Mouse (Mus musculus) MEL (cell line): ENCODE data around the gene Muc13. TPM values are rescaled to one million over a fixed set of nuclear protein-coding genes. Genes with fewer than 3 reads are reported as not detected.

Experiments
- DNase-seq: peaks from one replicate; pipeline ENCODE4 v3.0.0; 2011; ENCODE audit warnings: low read depth, low spot score
- H3K27ac ChIP-seq: 2 replicates; pipeline ENCODE4 v1.5.1; 2012; ENCODE audit warnings: low read depth, mild to moderate bottlenecking, control low read depth, low read length, moderate library complexity; ENCODE audit not compliant: control insufficient read depth
- H3K27me3 ChIP-seq, 2 experiments: fragments of 150-350 bp in 1 of 2; sonication (generic) in 1 of 2; 2 replicates each; pipeline ENCODE4 v1.6.1; 2012; ENCODE audit warnings: low read length in 2 of 2, mild to moderate bottlenecking in 2 of 2, improper control_type of control experiment in 1 of 2, moderate library complexity in 1 of 2; ENCODE audit not compliant: insufficient read depth in 2 of 2, control insufficient read depth in 1 of 2
- H3K36me3 ChIP-seq, 2 experiments: 2 replicates each; pipeline ENCODE4 v1.6.1; 2012 to 2014; ENCODE audit warnings: low read length in 2 of 2, improper control_type of control experiment in 1 of 2, inconsistent platforms in 1 of 2, mild to moderate bottlenecking in 1 of 2; ENCODE audit not compliant: insufficient read depth in 2 of 2, control insufficient read depth in 1 of 2
- H3K4me1 ChIP-seq, 2 experiments: fragments of 150-350 bp in 1 of 2; sonication (generic) in 1 of 2; 2 replicates each; pipeline ENCODE4 v1.6.1; 2012; ENCODE audit warnings: low read length in 2 of 2, improper control_type of control experiment in 1 of 2, mild to moderate bottlenecking in 1 of 2; ENCODE audit not compliant: insufficient read depth in 2 of 2, control insufficient read depth in 1 of 2
- H3K4me3 ChIP-seq, 2 experiments: fragments of 150-350 bp in 1 of 2; sonication (generic) in 1 of 2; 2 replicates each; pipeline ENCODE4 v1.5.1; 2012; ENCODE audit warnings: low read depth in 2 of 2, low read length in 2 of 2, mild to moderate bottlenecking in 2 of 2, moderate library complexity in 2 of 2, control low read depth in 1 of 2, improper control_type of control experiment in 1 of 2; ENCODE audit not compliant: control insufficient read depth in 1 of 2, insufficient read depth in 1 of 2
- H3K79me2 ChIP-seq: 2 replicates; pipeline ENCODE4 v1.6.1; 2012; ENCODE audit warnings: mild to moderate bottlenecking, low read length, moderate library complexity; ENCODE audit not compliant: control insufficient read depth, poor library complexity, insufficient read depth
- H3K9ac ChIP-seq: 2 replicates; pipeline ENCODE4 v1.6.1; 2012; ENCODE audit warnings: low read depth, mild to moderate bottlenecking, control low read depth, low read length, moderate library complexity; ENCODE audit not compliant: control insufficient read depth, poor library complexity, severe bottlenecking
- H3K9me3 ChIP-seq: fragments of 150-350 bp; sonication (generic); replicated peaks from 2 replicates; pipeline ENCODE4 v1.6.1; 2012; ENCODE audit warnings: mild to moderate bottlenecking, low read length, improper control_type of control experiment, moderate library complexity; ENCODE audit not compliant: insufficient read depth
- BHLHE40 ChIP-seq: IDR thresholded peaks from 2 replicates; pipeline ENCODE4 v1.6.1; 2012; ENCODE audit warnings: low read depth, mild to moderate bottlenecking, inconsistent platforms, low read length, improper control_type of control experiment, borderline replicate concordance
- CTCF ChIP-seq, 3 experiments: IDR thresholded peaks in 2 of 3; conservative IDR thresholded peaks in 1 of 3; 2 replicates each; pipeline ENCODE4 v1.5.1; 2011 to 2012; ENCODE audit warnings: low read length in 3 of 3, low read depth in 2 of 3, mild to moderate bottlenecking in 2 of 3, improper control_type of control experiment in 1 of 3, inconsistent platforms in 1 of 3, mixed read lengths in 1 of 3, moderate library complexity in 1 of 3; ENCODE audit not compliant: control insufficient read depth in 1 of 3, insufficient read depth in 1 of 3, poor library complexity in 1 of 3, severe bottlenecking in 1 of 3
- ELF1 ChIP-seq: IDR thresholded peaks from 2 replicates; pipeline ENCODE4 v1.6.1; 2014; ENCODE audit warnings: low read depth, mild to moderate bottlenecking, inconsistent platforms, low read length, improper control_type of control experiment, moderate library complexity
- EP300 ChIP-seq, 2 experiments: IDR thresholded peaks; 2 replicates each; pipeline ENCODE4 v1.6.1; 2011; ENCODE audit warnings: improper control_type of control experiment in 2 of 2, low read length in 2 of 2, low read depth in 1 of 2, mild to moderate bottlenecking in 1 of 2
- ETS1 ChIP-seq: IDR thresholded peaks from 2 replicates; pipeline ENCODE4 v1.6.1; 2012; ENCODE audit warnings: low read depth, mild to moderate bottlenecking, inconsistent platforms, low read length, improper control_type of control experiment, moderate library complexity
- JUND ChIP-seq: IDR thresholded peaks from 2 replicates; pipeline ENCODE4 v1.6.1; 2011; ENCODE audit warnings: low read depth, mild to moderate bottlenecking, improper control_type of control experiment, low read length
- KAT2A ChIP-seq: conservative IDR thresholded peaks from 2 replicates; pipeline ENCODE4 v1.6.1; 2012; ENCODE audit warnings: low read depth, low read length, improper control_type of control experiment, inconsistent platforms
- MAZ ChIP-seq: IDR thresholded peaks from 2 replicates; pipeline ENCODE4 v1.6.1; 2012; ENCODE audit warnings: low read depth, mild to moderate bottlenecking, inconsistent platforms, low read length, improper control_type of control experiment
- POLR2A ChIP-seq, 2 experiments: IDR thresholded peaks; 2 replicates each; pipeline ENCODE4 v1.6.1; 2011 to 2012; ENCODE audit warnings: low read length in 2 of 2, mild to moderate bottlenecking in 2 of 2, control low read depth in 1 of 2, improper control_type of control experiment in 1 of 2, low read depth in 1 of 2, moderate library complexity in 1 of 2; ENCODE audit not compliant: control insufficient read depth in 1 of 2, insufficient read depth in 1 of 2, poor library complexity in 1 of 2
- POLR2AphosphoS5 ChIP-seq: IDR thresholded peaks from 2 replicates; pipeline ENCODE4 v1.6.1; 2012; ENCODE audit warnings: low read depth, borderline replicate concordance, mild to moderate bottlenecking, inconsistent platforms, low read length, moderate library complexity, mixed read lengths
- SIN3A ChIP-seq: IDR thresholded peaks from 2 replicates; pipeline ENCODE4 v1.6.1; 2012; ENCODE audit warnings: low read length, improper control_type of control experiment, inconsistent platforms
- SMC3 ChIP-seq: IDR thresholded peaks from 2 replicates; pipeline ENCODE4 v1.6.1; 2011; ENCODE audit warnings: low read depth, low read length, improper control_type of control experiment
- TCF12 ChIP-seq: IDR thresholded peaks from 2 replicates; pipeline ENCODE4 v1.6.1; 2014; ENCODE audit warnings: low read depth, mild to moderate bottlenecking, inconsistent platforms, low read length, improper control_type of control experiment, moderate library complexity
- USF1 ChIP-seq: IDR thresholded peaks from 2 replicates; pipeline ENCODE4 v1.6.1; 2014; ENCODE audit warnings: low read depth, mild to moderate bottlenecking, inconsistent platforms, low read length, improper control_type of control experiment, moderate library complexity
- ZNF384 ChIP-seq: IDR thresholded peaks from 2 replicates; pipeline ENCODE4 v1.6.1; 2012; ENCODE audit warnings: low read depth, mild to moderate bottlenecking, inconsistent platforms, low read length, improper control_type of control experiment
- polyA plus RNA-seq, 2 experiments: library from polyadenylated mRNA; stranded (reverse) in 1 of 2; unstranded in 1 of 2; fragments of >175 nt in 1 of 2; fragments of >200 nt in 1 of 2; gene quantifications; 2 replicates each; pipeline versions ENCODE4 v1.2.1 to v1.2.4; 2012; ENCODE audit warnings: low replicate concordance in 2 of 2, low read depth in 1 of 2; ENCODE audit not compliant: insufficient read length in 2 of 2, insufficient read depth in 1 of 2, missing spikeins in 1 of 2
- total RNA-seq: library from RNA; depleted of rRNA; stranded (reverse); fragments of 300-350 nt; gene quantifications from 2 replicates; pipeline ENCODE4 v1.2.3, GENCODE M21; 2012

Gene Muc13
- total and polyA plus RNA-seq, 3 experiments, result 59.5 to 129 TPM; not detected in 1

GRCm38 (mm10) chr16:33746074-33746676 is 47.7 kb upstream of the Muc13 start:
- Histone ChIP-seq H3K27ac (no peak overlapping the region), H3K4me1 (peaks cover 0 to 9% of the 10 kb centered on the region in 2 experiments; a peak in 2 of 4 replicates), H3K9me3 (no peaks in the 10 kb centered on the region), H3K27me3 (no peaks in the 10 kb centered on the region), H3K4me3 (no peak overlapping the region), H3K79me2 (no peaks in the 10 kb centered on the region), H3K36me3 (peaks cover 0 to 14% of the 10 kb centered on the region in 2 experiments; a peak in 2 of 4 replicates), H3K9ac (no peak overlapping the region)
- no peak for TF ChIP-seq CTCF (IDR thresholded peaks at IDR 0.05 in 2 of 3, conservative IDR thresholded peaks at IDR 0.05 in 1 of 3; ENCODE audit: control insufficient read depth in 1 of 3, insufficient read depth in 1 of 3, low read depth in 2 of 3, low read length in 3 of 3, poor library complexity in 1 of 3, severe bottlenecking in 1 of 3)
- no peak for TF ChIP-seq BHLHE40
- TF ChIP-seq ETS1, result no peak
- TF ChIP-seq POLR2AphosphoS5, result no peak
- TF ChIP-seq KAT2A, result no peak
- no peak for TF ChIP-seq USF1
- no peak for TF ChIP-seq ZNF384
- no peak for TF ChIP-seq SMC3
- TF ChIP-seq MAZ, result no peak
- no peak for DNase-seq

- Histone ChIP-seq H3K9ac (no peak overlapping the region), H3K9me3 (no peaks in the 10 kb centered on the region), H3K27ac (no peak overlapping the region), H3K36me3 (peaks cover 0 to 14% of the 10 kb centered on the region in 2 experiments; a peak in 2 of 4 replicates), H3K27me3 (no peaks in the 10 kb centered on the region), H3K4me3 (no peak overlapping the region), H3K4me1 (peaks cover 0 to 9% of the 10 kb centered on the region in 2 experiments; a peak in 2 of 4 replicates), H3K79me2 (no peaks in the 10 kb centered on the region)
- peak; percentile 23 for DNase-seq
- TF ChIP-seq SIN3A, result 0 out of 2 replicates have a peak, but pooled peaks have one; percentile 15
- no peak for TF ChIP-seq JUND
- TF ChIP-seq KAT2A, result no peak
- TF ChIP-seq POLR2AphosphoS5, result no peak
- no peak for TF ChIP-seq ZNF384
- TF ChIP-seq EP300 (IDR thresholded peaks at IDR 0.05; ENCODE audit: low read depth in 1 of 2, low read length in 2 of 2), result 0 out of 4 replicates have a peak, but pooled peaks of 1 of the 2 experiments have one; percentile 3
- TF ChIP-seq TCF12, result no peak
- no peak; the same call in 1 of the 2 replicates for TF ChIP-seq ETS1
- TF ChIP-seq POLR2A (IDR thresholded peaks at IDR 0.05; ENCODE audit: control insufficient read depth in 1 of 2, insufficient read depth in 1 of 2, low read depth in 1 of 2, low read length in 2 of 2, poor library complexity in 1 of 2), result no peak
- no peak for TF ChIP-seq ELF1
Observed at GRCm38 (mm10) chr16:33747346-33747954, 46.4 kb upstream of the Muc13 start.
